Mouse (Mus musculus) Muller cell, postnatal 12 days (primary cell): Measurements from ENCODE around the gene Gm9837.
A peak's percentile ranks its signal among the peaks of the same experiment; 100 is the strongest.

Source experiments
- DNase-seq: peaks from one replicate; pipeline ENCODE4 v3.0.0-alpha.2; 2015; ENCODE audit errors: inconsistent ontology term

Gm9837 gene

DNA sequence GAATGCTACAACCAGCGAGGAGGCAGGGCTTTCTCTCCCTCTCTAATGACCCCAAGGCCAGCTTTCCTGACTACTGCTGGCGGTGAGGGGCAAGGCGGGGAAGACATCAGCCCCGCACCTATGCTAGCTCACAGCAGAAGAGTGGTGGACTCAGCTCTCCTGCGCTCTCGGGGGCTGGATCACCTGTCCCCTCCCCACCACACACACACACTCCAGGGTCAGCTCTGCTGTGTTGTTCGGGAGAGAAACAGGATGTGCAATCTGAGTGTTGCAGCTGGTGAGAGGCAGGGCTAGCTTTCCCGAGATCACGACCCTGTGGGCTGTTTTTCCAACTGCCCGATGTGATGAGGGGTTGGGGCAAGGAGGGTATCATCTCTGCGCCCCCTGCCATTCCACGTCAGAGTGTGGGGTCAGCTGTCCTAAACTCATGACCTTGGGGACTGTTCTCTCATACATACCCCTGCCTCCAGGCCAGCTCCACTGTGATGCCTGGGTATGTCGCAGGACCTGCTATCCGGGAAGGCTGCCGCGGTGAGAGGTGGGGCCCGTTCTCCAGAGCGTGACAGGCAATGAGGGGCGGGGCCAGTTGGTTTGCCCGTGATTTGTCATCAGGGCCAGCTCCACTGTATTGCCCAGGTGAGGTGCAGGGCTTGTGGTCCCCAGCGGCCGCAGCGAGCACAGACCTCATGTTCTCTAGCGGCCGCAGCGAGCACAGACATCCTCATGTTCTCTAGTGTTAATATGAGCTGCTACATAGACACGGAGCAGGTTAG is 16.7 kb upstream of the Gm9837 start:
- DNase-seq = no peak

GRCm38 (mm10) chr11:53486351-53486750 is 16.1 kb upstream of the Gm9837 start:
- DNase-seq = no peak

GRCm38 (mm10) chr11:53485719-53486118 is 15.4 kb upstream of the Gm9837 start:
- no peak for DNase-seq

DNA sequence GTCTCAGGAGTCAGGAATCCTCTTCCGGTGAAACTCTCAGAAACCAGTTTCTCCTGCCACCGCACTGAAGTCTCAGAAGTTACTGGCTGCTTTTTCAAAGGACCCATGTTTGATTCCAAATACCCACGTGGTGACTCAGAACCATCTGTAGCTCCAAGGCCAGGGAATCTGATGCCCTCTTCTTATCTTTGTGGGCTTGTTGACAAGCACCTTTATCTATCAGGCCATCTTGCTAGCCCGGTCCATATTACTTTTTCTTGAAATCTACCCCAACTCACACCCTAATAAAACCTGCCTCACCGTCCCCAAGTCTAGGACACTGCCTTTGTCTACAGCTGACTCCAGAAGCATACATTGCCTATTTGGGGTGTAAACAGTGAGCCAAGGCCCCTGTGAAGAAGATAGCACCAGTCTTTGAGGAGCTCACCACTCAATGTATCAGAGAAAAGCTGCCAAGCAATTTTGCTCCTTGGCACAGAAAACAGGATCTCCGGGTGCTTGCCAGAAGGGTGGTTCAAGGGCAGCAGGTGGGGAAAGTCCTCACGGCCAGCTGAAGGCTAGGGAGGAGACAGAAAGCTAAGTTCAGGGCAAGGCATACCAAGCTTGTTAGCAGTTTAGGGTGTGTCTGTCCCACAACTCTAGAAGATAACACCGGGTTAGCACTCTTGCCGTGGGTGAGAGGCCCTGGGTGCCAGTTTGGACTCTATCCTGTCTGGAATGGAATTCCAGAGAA is 13.0 kb upstream of the Gm9837 start:
- DNase-seq = no peak

DNA sequence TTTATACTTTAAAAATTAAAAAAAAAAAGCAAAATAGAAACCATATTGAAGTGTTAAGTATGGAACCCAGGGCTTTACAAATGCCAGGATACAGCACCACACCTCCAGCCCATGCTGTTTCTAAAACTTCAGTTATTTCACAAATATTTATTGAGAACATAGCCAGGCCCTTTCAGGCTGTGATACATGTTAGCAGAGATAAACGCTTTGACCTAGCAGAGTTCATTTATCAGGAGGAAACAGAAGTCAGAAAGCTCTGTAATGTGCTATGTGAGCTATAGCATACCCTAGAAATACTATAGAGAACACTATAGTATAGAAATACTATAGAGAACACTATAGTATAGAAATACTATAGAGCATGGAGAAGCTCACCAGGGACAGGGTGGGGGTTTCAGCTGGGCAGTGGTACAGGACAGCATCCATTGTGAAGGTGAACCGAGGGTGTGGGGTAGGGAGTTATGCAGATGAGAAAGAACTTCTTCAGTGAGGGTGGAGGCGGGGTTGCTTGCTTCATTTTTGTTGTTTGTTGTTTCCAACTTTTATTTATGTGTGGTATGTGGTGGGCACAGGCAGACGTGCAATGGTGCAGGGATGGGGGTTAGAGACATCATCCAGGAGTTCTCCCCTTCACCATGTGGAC is 10.9 kb upstream of the Gm9837 start:
- DNase-seq = no peak

GRCm38 (mm10) chr11:53479783-53480301 is 9.6 kb upstream of the Gm9837 start, which contains the start of the genes Gm9945 and Sowaha:
TSS of gene Gm9945 (plus strand) at chr11:53480166.
TSS of gene Sowaha (minus strand) at chr11:53480274.
- DNase-seq = no peak

DNA sequence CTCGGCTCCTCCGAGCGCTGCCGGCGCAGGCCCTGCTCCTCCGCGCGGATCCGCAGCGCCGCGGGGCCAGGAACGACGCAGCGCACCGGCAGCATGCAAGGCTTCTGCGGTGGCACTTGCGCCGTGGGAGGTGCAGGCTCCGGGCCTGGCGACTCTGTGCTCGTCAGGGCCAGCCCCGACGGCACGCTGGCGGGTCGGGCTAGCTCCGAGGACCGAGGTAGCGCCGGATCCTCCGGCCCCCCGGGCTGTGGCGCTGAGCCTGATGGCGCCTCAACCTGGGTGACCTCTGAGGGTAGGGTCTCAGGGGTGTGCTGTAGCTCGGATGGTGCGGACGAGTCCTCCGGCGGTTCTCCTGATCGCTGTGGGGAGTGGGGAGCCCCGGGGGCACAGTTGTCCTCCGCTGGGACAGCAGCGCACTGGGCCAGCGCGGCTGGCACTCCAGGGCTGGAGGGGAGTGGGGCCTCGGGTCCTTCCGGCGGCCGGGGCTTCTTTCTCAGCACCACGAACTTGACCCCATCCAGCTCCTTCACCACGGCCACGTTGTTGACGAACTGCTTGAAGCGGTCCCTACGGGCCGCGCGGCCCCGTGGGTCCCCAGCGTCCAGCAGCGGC is 9.0 kb upstream of the Gm9837 start:
- DNase-seq = no peak

GRCm38 (mm10) chr11:53478383-53479170 is 8.3 kb upstream of the Gm9837 start:
- DNase-seq = no peak

DNA sequence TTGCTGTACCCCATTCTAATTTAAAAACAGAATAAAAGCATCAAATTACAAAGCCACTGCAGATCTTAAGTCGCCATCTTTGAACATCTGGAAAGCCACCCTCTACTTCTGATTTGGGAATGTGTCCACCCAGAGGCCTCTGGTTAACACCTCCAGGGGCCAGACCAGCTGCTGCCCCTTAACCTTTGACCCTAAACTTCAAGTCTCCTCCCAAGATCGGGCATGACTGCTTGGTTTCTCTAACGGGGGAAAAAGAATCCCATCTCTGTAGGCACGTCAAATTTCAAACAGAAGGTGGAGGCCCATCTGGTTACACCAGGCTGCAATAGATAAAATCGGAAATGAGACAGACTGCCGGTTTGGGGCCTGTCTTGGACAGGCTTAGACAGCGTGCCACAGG is 7.6 kb upstream of the Gm9837 start:
- DNase-seq = no peak

DNA sequence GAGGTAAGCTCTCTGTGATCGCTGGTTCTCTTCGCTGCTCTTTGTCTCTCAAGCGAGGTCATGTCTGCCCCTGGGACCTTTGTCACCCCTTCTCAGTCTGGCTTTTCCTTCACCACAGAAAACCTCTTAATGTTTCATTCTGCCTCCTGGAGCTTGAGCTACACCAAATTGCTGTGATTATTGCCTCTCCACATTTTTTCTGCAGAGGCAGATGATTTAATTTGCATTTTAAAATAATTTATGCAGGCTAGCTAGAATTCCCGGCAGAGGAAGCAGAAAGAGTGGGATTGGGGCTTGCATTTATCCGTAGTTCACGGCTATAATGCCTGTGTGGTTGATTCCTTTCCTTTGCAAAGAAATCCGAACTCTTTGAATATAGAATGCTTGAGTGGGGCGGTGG is 5.3 kb upstream of the Gm9837 start:
- DNase-seq = no peak

GRCm38 (mm10) chr11:53472709-53473108 is 2.4 kb upstream of the Gm9837 start:
- no peak for DNase-seq

GRCm38 (mm10) chr11:53469294-53469967 is 848 bp downstream of the Gm9837 start:
- no peak for DNase-seq

- peak; percentile 61 for DNase-seq
These were observed 3.9 kb downstream of the Gm9837 start for GRCm38 (mm10) chr11:53466231-53466971.

- DNase-seq = no peak
These were observed 6.5 kb downstream of the Gm9837 start for GRCm38 (mm10) chr11:53463551-53464424.

DNA sequence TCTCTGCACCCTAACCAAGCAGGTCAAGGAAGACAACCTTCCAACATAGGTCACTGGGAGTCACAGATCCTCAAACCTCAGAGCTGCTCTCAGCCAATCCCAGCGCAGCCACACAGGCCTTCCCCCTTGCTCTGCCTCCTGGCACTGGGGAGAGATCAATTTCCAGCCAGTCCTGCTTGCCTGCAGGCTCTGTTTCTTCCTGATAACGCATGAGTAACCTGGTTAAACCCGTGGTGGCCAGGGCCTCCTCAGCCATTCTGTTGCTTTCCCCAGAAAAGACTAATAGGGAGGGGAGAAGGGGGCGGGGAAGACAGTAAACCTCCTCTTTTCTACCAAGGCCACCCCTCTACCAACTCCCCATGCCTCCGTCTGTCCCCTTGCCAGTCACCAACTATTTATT is 8.6 kb downstream of the Gm9837 start:
- DNase-seq = no peak

GRCm38 (mm10) chr11:53460192-53460591 is 10.1 kb downstream of the Gm9837 start:
- DNase-seq = peak; percentile 48

GRCm38 (mm10) chr11:53458996-53459395 is 11.3 kb downstream of the Gm9837 start:
- no peak for DNase-seq

- DNase-seq = no peak
These were observed 12.8 kb downstream of the Gm9837 start for GRCm38 (mm10) chr11:53457372-53457954.
